Mouse (Mus musculus): ENCODE measurements around the gene Sh2d6. TPM values are rescaled to one million over a fixed set of nuclear protein-coding genes. Genes with fewer than 3 reads are reported as not detected.

The Sh2d6 gene
- polyA plus RNA-seq, 1 experiment from 2014 or later, result 0.26 TPM

DNA sequence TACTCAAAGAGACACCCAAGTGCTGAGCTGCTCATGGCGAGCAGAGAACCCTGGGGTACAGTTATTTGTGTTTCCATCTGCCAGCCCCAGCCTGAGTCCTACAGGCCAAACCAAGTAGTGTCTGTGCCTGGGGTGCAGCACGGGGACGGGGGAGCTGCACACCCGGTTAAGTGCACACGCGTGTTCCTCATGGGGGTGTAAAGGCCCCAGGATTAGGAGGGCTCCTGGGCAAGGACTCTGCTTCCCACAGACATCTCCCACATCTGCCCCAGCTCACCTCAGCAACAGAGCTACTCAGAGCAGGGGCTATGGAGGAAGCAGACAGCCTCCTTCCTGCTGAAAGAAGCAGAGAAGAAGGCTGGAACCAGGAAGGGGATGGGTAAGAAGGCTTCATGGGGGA lies 5.9 kb downstream of the Sh2d6 start:
- Histone ChIP-seq H3K9ac (no peak overlapping the region), H3K27ac (replicated peaks) (no peak overlapping the region), H3K4me2 (no peak overlapping the region), H3K4me1 (replicated peaks) (peaks cover 55% of the 10 kb centered on the region), H3K27me3 (no peaks in the 10 kb centered on the region), H3K9me3 (no peaks in the 10 kb centered on the region), H3K4me3 (no peak overlapping the region), H3K36me3 (no peaks in the 10 kb centered on the region)
- ATAC-seq (ENCODE audit: low FRiP score, low read depth), result no peak
- WGBS, result 87% methylated on average over 6 of the region's 6 CpGs

DNA sequence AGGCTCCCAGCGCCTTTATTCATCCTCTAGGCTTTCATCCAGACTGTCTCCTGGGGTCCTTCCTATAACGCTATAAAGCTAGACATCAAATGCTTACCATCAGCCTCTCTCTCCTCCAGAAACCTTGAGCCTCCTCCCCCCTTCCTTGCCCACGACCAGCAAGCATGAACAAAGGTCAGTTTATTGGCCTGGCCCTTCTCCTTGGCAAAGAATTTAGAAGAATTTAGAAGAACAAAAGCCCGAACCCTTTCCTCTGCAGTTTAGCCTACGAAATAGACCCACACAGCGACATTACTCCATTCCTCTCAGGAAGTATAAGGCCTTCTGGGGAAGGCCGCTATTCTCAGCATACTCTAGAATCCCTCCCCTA lies 8.5 kb downstream of the Sh2d6 start:
- no peaks in the 10 kb centered on the region for H3K36me3 ChIP-seq
- peaks cover 34% of the 10 kb centered on the region for H3K4me1 ChIP-seq (replicated peaks)
- 28% methylated on average over 7 of the region's 7 CpGs for WGBS
- 0 out of 2 replicates have a peak, but pooled peaks have one; percentile 23 for ATAC-seq (ENCODE audit: low FRiP score, low read depth)
- peak overlapping the region; percentile 96 for H3K27ac ChIP-seq (replicated peaks)
- H3K27me3 ChIP-seq, result no peaks in the 10 kb centered on the region
- no peaks in the 10 kb centered on the region for H3K9me3 ChIP-seq
- H3K4me3 ChIP-seq, result peak overlapping the region; percentile 31; the same call in 1 of the 2 replicates
- H3K4me2 ChIP-seq, result peak overlapping the region; percentile 68
- H3K9ac ChIP-seq, result peak overlapping the region; percentile 53

DNA sequence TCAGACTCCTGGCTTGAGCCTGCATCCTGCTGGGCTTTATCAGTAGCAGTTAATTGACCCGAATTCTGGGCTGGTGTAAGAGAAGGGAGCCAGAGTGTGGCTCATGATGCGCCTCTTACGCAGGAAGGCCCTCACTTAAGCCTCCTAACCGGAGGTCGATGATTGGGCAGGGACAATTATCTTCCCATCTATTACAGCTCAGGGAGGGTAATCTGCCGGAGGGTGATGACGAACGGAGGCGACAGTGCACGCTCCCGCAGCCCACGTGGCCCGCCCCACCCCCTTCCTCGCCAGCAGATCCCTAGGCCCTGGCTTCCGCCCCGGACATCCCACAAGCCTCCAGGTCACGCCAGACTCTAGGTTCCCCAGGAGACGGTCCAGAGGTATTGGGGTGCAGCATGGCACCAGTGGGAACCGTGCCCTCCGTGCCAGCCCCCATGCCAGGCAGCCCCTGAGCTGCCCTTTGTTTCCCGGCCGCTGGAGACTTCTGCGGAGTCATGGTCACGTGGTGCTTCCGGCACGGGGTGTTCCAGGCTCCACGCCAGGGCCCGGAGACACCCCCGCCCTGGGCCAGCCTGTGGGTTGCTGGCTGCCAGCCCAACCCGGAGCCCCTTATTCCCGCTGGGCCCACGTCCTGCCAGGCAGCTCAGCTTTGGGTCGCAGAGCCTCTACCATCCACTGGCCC lies 9.0 kb downstream of the Sh2d6 start:
- peaks cover 34% of the 10 kb centered on the region for H3K4me1 ChIP-seq (replicated peaks)
- no peaks in the 10 kb centered on the region for H3K36me3 ChIP-seq
- H3K9me3 ChIP-seq, result no peaks in the 10 kb centered on the region
- H3K27ac ChIP-seq (replicated peaks), result peak overlapping the region; percentile 96
- peak; percentile 90 for ATAC-seq (ENCODE audit: low FRiP score, low read depth)
- 2% methylated on average over 33 of the region's 33 CpGs for WGBS
- H3K4me3 ChIP-seq, result peak overlapping the region; percentile 31
- H3K4me2 ChIP-seq, result peak overlapping the region; percentile 68
- H3K27me3 ChIP-seq, result no peaks in the 10 kb centered on the region
- peak overlapping the region; percentile 53 for H3K9ac ChIP-seq

DNA sequence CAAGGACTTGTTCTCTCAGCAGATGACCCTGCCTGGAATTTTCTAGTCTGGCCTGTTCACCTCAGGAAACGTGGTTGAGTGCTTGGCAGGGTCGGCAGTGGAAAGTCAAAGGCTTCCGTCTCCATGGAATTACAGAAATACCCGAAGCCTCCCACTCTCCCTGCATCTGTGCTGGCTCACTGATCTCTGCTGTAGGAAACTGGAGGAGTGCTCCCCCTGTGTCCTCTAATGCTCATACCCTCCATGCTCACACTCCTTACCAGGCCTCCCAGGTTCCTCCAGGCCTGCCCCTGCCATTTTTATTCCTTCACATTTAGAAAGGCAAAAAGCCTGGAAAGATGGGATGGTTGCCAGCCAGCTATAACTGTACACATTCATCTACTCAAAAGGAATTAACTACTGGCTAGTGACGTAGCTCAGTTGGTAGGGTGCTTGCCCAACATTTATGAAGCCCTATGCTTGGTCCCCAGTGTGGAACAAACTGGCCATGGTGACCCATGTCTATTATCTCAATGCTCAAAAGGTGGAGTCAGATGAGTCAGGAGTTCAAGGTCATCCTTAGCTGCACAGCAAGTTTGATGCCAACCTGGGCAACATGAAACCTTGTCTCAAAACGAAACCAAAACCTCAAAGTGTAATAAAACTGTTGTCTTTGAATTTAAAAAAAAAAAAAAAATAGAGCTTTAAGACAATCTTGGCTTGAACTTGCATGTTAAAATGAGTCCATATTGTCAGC lies 10.7 kb downstream of the Sh2d6 start:
- ATAC-seq (ENCODE audit: low FRiP score, low read depth), result no peak
- no peak overlapping the region for H3K4me3 ChIP-seq
- H3K4me1 ChIP-seq (replicated peaks), result peaks cover 34% of the 10 kb centered on the region
- no peaks in the 10 kb centered on the region for H3K9me3 ChIP-seq
- 63% methylated on average over 6 of the region's 6 CpGs for WGBS
- no peak overlapping the region for H3K9ac ChIP-seq
- H3K4me2 ChIP-seq, result no peak overlapping the region
- H3K27ac ChIP-seq (replicated peaks), result 0 out of 2 replicates have a peak overlapping the region, but pooled peaks have one; percentile 26
- no peaks in the 10 kb centered on the region for H3K36me3 ChIP-seq
- no peaks in the 10 kb centered on the region for H3K27me3 ChIP-seq

DNA sequence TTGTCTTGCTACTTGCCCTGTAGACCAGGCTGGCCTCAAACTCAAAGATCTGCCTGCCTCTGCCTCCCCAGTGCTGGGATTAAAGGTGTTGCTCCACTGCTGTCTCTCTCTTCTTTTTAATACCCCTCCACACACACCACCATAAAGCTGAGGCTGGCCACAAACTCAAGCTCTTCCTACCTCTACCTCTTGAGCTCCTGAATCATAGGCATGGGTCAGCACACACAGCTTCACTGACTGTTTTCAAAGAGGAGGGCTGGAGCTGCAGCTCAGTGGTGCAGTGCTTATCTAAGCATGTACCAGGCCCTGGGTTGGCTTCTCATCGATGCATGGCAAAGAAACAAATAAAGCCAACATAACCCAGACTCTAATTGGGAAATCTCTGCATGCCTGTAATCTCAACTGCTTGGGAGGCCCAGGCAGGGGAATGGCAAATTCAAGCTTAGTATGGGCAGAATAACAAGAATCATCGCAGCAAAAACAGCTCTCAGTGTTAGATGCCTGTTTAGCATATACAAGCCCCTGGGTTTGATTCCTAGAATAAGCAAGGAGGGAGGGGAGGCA lies 11.6 kb downstream of the Sh2d6 start:
- Histone ChIP-seq H3K27me3 (no peaks in the 10 kb centered on the region), H3K27ac (replicated peaks) (0 out of 2 replicates have a peak overlapping the region, but pooled peaks have one; percentile 26), H3K36me3 (no peaks in the 10 kb centered on the region), H3K9ac (no peak overlapping the region), H3K4me1 (replicated peaks) (peaks cover 34% of the 10 kb centered on the region), H3K4me2 (no peak overlapping the region), H3K9me3 (no peaks in the 10 kb centered on the region), H3K4me3 (no peak overlapping the region)
- ATAC-seq (ENCODE audit: low FRiP score, low read depth), result no peak
- WGBS, result 60% methylated on average over 2 of the region's 2 CpGs

DNA sequence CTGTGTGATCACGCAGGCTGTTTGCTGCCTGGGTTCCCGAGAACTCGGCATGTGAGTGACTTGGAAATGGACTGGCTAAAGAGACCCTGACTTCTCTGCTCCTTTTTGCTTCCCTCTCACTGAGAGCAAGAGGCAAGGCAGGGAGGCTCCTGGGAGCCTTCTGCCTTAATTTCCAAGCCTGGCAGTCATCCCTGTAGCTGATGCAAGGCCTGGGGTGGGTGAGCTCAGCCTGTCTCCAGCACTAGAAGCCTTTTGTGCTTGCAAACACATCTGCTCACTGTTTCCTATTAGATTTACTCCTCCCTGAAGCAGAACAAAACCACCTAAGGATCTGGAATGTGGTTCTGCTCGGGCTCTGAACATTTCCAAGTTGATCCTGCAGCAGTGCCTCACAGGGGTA lies 12.9 kb downstream of the Sh2d6 start:
- Histone ChIP-seq H3K4me3 (no peak overlapping the region), H3K36me3 (no peaks in the 10 kb centered on the region), H3K9me3 (no peaks in the 10 kb centered on the region), H3K27me3 (no peaks in the 10 kb centered on the region), H3K4me1 (replicated peaks) (peaks cover 27% of the 10 kb centered on the region), H3K27ac (replicated peaks) (no peak overlapping the region), H3K4me2 (no peak overlapping the region), H3K9ac (no peak overlapping the region)
- no peak for ATAC-seq (ENCODE audit: low FRiP score, low read depth)
- WGBS, result 80% methylated on average over 4 of the region's 4 CpGs

DNA sequence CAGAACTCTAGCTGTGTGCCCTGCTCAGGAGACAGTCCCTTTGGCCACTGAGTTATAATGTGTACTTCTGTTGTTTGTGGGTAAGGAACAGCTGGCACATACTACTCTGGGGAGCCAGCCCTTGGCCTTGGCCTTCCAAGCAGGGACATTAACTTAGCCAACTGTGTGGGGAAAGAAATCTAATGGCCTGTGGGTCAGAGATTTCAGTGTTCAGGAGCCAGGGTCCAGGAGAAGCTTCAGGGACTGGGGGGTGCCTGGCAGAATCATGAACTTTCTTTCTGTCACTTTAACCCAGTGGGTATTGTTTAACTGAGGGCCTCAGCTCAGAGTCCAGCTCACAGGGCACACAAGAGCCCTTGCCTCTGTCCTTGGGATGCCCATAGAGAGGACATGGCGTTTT lies 15.4 kb downstream of the Sh2d6 start:
- no peak for ATAC-seq (ENCODE audit: low FRiP score, low read depth)
- WGBS, result 77% methylated on average over 1 of the region's 1 CpGs
- no peaks in the 10 kb centered on the region for H3K36me3 ChIP-seq
- H3K4me2 ChIP-seq, result no peak overlapping the region
- no peak overlapping the region for H3K9ac ChIP-seq
- peaks cover 4% of the 10 kb centered on the region for H3K4me1 ChIP-seq (replicated peaks)
- no peak overlapping the region for H3K4me3 ChIP-seq
- H3K27me3 ChIP-seq, result no peaks in the 10 kb centered on the region
- H3K9me3 ChIP-seq, result no peaks in the 10 kb centered on the region
- no peak overlapping the region for H3K27ac ChIP-seq (replicated peaks)

DNA sequence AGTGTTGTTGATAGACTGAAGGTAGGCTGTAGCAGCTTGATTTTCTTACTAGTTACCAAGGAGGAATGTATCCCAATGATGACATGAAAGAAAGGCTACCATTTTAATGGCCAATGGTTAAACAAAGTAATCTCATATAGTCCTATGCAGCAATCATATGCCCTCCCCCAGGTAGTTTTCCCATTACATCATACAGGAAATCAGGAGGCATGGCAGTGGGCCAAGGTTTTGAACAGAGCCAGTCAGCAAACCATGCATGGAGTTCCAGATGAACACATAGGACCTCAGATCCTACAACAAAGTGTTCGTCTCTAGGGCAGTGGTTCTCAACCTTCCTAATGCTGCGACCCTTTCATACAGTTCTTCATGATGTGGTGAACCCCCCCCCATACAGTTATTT lies 17.6 kb downstream of the Sh2d6 start:
- WGBS, result 92% methylated on average over 2 of the region's 2 CpGs
- H3K36me3 ChIP-seq, result no peaks in the 10 kb centered on the region
- no peak for ATAC-seq (ENCODE audit: low FRiP score, low read depth)
- no peak overlapping the region for H3K27ac ChIP-seq (replicated peaks)
- no peaks in the 10 kb centered on the region for H3K27me3 ChIP-seq
- no peak overlapping the region for H3K4me3 ChIP-seq
- H3K9ac ChIP-seq, result no peak overlapping the region
- H3K4me1 ChIP-seq (replicated peaks), result no peaks in the 10 kb centered on the region
- H3K4me2 ChIP-seq, result no peak overlapping the region
- H3K9me3 ChIP-seq, result no peaks in the 10 kb centered on the region

DNA sequence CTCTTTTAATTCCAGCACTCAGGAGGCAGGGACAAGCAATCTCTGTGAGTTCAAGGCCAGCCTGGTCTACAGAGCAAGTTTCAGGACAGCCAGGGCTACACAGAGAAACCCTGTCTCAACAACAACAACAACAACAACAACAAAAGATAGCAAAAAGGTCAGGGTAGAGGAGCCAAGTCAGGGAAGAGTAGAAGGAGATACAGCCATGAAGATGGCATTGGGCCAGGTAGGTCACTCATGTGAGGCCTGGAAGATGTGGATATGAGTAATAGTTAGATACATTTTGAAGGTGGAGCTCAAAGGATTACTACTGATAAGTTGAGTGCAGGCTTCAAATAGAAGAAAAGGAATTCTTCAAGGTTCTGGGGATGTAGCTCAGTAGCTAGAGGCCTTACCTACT lies 18.2 kb downstream of the Sh2d6 start:
- H3K27ac ChIP-seq (replicated peaks), result no peak overlapping the region
- H3K27me3 ChIP-seq, result no peaks in the 10 kb centered on the region
- no peak overlapping the region for H3K9ac ChIP-seq
- no peak for ATAC-seq (ENCODE audit: low FRiP score, low read depth)
- no peaks in the 10 kb centered on the region for H3K9me3 ChIP-seq
- no peaks in the 10 kb centered on the region for H3K36me3 ChIP-seq
- H3K4me2 ChIP-seq, result no peak overlapping the region
- H3K4me3 ChIP-seq, result no peak overlapping the region
- H3K4me1 ChIP-seq (replicated peaks), result no peaks in the 10 kb centered on the region

DNA sequence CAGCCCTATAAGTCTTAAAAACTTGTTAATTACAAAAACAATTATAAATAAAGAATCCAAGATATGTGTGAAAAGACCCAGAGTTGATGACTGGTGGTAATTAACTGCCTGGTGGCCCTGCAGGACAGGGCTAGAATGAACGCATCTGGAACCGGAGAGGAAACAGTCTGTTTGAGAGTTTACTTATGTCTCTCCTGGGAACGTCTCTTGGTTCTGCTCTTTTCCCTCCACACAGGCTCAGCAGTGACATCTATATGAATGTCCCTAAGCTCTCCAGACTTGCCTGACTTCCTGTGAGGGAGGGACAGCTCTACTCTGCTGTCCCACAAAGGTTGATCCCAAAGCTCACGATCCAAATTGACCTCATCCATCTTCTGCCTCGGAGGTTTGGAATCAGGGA lies 22.6 kb downstream of the Sh2d6 start:
- Histone ChIP-seq H3K9ac (no peak overlapping the region), H3K27me3 (no peaks in the 10 kb centered on the region), H3K4me1 (replicated peaks) (no peaks in the 10 kb centered on the region), H3K36me3 (no peaks in the 10 kb centered on the region), H3K27ac (replicated peaks) (no peak overlapping the region), H3K9me3 (no peaks in the 10 kb centered on the region), H3K4me2 (no peak overlapping the region), H3K4me3 (no peak overlapping the region)
- 67% methylated on average over 5 of the region's 5 CpGs for WGBS
- no peak for ATAC-seq (ENCODE audit: low FRiP score, low read depth)

DNA sequence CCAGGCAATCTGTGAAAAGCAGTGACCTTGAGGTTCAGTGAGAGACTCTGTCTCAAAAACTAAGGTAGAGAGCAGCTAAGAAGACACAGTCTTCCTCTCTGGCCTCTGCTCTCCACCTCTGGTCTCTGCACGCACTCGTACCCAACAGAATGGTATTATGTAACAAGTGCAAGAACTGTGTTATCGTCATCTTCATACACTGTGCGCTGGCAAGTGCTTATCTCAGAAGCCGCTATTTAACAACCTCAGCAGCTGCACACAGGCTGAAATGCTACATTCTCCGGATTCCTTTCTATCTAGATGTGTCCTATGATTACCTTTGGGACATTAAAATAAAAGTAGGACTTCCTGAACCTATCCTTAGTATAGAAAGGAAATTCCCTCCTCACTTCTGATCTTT lies 28.6 kb downstream of the Sh2d6 start:
- Histone ChIP-seq H3K9ac (no peak overlapping the region), H3K4me3 (no peak overlapping the region), H3K9me3 (no peaks in the 10 kb centered on the region), H3K36me3 (no peaks in the 10 kb centered on the region), H3K4me2 (no peak overlapping the region), H3K27ac (replicated peaks) (no peak overlapping the region), H3K27me3 (no peaks in the 10 kb centered on the region), H3K4me1 (replicated peaks) (no peaks in the 10 kb centered on the region)
- ATAC-seq (ENCODE audit: low FRiP score, low read depth), result no peak
- 89% methylated on average over 6 of the region's 6 CpGs for WGBS

DNA sequence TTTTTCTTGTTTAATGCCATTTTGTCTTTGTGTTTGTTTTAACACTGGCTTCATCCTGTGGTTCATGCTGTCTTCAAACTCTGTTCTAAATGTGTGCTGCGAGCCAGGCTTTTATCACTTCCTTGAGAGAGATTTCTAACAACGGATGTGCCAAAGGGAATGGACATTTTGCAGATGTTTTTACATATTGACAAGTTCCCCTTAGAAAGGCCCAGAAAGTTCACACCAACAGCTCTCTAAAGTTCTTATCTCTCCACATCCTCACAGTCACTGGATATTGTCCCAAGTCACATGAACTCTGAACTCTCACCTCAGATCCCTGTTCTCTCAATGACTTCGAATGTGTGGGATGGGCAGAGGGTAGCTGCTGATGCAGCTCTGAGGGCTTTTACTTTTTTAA lies 30.4 kb downstream of the Sh2d6 start:
- no peak for ATAC-seq (ENCODE audit: low FRiP score, low read depth)
- H3K27ac ChIP-seq (replicated peaks), result no peak overlapping the region
- no peaks in the 10 kb centered on the region for H3K27me3 ChIP-seq
- H3K4me2 ChIP-seq, result no peak overlapping the region
- no peak overlapping the region for H3K4me3 ChIP-seq
- H3K36me3 ChIP-seq, result no peaks in the 10 kb centered on the region
- H3K9ac ChIP-seq, result no peak overlapping the region
- H3K4me1 ChIP-seq (replicated peaks), result no peaks in the 10 kb centered on the region
- WGBS, result 76% methylated on average over 3 of the region's 3 CpGs
- H3K9me3 ChIP-seq, result no peaks in the 10 kb centered on the region
